Mouse (Mus musculus) urinary bladder, postnatal 36 days (tissue): ENCODE results near the gene Zfp704.

ENCODE experiments used
- DNase-seq, 2 experiments: peaks; one replicate each; pipeline ENCODE4 v3.0.0; 2022; ENCODE audit warnings: low spot score in 2 of 2, mixed read lengths in 1 of 2

The Zfp704 gene

GRCm38 (mm10) chr3:9516119-9516855 is 93.6 kb downstream of the Zfp704 start:
- no peak for DNase-seq

GRCm38 (mm10) chr3:9515527-9515926 is 94.4 kb downstream of the Zfp704 start:
- no peak for DNase-seq

DNA sequence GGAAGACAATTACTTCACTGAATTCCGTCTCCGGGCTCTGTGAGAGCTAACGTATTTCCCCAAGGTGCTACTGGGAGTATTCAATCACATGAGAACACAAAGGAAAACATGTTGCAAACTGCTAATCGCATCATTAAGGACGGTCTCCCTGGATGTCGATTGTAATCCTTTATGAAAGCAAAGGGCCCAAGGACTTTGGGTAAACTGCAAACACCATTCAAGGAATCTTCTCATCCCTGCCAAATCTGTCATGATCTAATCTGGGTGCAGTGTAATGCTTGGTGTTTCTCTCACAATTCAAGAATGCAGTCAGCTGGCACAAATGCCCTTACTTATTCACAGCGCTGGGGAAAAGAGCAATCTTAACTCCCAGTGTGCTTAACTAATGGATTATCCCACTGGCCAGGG is 96.2 kb downstream of the Zfp704 start:
- no peak for DNase-seq

- DNase-seq = no peak
Measured at GRCm38 (mm10) chr3:9512199-9512598, 97.7 kb downstream of the Zfp704 start.

DNA sequence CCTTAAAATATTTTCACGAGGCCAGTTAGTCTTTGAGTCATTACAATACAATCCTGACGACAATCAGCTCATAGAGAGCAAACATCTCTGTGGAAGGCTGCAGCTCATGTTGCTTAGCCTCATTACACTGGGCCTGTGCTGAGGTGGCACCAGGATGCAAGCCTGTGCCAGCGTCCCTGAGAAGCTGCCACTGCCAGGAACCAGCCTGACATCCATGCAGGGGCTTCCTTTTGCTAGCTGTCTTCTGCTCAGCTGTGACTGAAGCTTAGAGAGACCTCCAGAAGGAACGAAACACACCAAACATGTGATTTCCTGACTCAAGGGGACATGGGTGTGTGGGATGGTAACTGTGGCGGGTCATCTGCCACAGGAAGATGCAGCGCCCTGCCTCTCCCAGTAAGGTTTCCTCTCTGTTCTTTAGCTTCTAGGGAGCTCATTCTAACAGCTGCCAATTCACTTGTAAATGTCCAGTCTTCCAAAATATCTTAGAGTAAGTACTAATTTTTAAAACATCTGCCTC is 104.1 kb downstream of the Zfp704 start:
- DNase-seq = no peak

DNA sequence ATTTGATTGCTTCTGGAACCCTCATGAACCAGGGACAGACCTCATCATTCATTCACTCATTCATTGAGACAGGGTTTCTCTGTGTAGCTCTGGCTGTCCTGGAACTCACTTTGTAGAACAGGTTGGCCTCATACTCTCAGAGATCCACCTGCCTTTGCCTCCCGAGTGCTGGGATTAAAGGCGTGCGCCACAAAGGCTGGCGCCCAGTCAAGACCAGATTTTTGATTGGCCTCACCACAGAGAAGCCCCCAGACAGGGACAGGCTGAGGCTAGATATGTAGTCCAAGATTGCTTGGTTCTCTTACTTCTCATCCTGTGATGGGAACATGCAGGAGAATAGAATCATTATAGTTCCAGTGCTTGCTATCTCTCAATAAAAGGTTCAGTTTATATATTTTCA is 105.5 kb downstream of the Zfp704 start:
- DNase-seq = no peak

DNA sequence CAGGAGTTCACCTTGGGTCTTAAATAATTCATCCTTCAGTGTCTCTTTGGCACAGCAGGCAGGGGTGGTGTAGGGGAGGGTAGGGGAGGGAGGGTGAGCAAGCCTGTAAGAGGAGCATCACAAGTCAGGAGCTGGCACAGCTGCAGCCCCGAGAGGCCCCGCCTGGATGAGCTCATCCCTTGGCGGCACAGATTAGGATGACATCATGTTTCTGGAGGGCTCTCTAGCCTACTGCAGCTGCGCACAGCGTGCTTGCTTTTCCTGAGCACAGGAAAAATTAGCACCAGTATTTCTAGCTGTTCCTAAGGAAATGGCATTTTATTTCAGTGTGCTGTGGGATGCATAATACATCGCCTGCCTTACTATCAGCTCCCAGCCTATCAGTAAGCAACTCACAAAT is 109.2 kb downstream of the Zfp704 start:
- peak; percentile 81 to 89 for DNase-seq

GRCm38 (mm10) chr3:9499994-9500553 is 109.8 kb downstream of the Zfp704 start:
- DNase-seq = no peak

DNA sequence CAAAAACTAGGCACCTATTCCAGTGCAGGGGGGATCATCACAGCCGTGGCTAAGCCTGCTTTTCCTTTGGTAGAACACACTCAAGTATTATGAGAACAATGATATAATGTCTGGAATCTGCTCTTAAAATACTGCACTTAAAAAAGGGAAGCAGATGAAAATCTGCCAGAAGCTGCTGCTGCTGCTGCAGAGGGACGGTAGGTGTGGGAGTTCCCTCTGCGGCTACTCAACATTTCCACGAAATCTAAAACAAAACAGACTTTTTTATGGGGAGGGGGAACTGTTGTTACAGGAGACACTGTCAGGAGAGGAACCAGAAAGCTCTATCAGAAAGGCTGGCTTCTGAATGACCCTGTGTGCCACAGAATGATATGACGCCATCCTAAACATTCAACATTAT is 110.4 kb downstream of the Zfp704 start:
- DNase-seq = no peak

GRCm38 (mm10) chr3:9497260-9497659 is 112.6 kb downstream of the Zfp704 start:
- DNase-seq = no peak

DNA sequence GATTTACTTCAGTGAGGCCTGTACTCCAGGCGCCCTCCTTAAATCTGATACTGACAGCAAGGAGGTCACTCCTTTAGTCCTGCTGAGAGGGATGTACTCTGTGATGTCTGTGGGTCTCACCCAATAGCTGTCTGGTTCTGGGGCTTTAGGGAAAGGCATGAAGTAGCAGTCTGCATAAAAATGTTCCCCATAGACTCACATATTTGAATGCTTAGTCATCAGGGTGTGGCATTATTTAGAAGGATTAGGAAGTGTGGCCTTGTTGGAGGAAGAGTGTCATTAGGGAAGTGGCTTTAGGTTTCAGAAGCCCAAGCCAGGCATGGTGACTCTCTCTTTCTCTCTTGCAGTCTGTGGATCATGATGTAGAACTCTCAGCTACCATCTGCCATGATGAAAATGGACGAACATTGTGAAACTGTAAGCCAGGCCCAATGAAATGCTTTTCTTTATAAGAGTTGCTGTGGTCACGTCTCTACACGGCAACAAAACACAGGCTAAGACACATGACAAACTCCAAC is 118.1 kb downstream of the Zfp704 start:
- DNase-seq = no peak

DNA sequence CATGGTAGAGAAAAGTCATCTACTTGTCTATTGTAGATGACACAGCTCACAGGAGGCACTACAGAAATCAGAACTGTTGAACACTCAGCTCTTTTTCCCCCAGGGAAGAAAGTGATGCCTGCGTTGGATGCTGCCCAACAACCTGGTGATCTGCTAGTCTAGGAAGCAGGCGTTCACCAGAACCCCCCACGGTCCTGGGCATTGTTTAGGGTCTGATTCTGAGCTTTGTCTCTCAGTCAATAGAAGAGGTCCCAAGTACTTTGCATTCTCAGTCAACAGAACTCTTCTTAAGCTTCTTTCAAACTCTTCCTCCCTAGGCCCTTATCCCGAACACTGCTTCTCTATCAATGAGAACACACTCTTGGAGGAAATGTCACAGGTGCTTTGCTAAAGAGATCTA is 122.2 kb downstream of the Zfp704 start:
- DNase-seq = no peak

- no peak for DNase-seq
Measured at GRCm38 (mm10) chr3:9485506-9485905, 124.4 kb downstream of the Zfp704 start.

GRCm38 (mm10) chr3:9481956-9482355 is 127.9 kb downstream of the Zfp704 start:
- DNase-seq = no peak

DNA sequence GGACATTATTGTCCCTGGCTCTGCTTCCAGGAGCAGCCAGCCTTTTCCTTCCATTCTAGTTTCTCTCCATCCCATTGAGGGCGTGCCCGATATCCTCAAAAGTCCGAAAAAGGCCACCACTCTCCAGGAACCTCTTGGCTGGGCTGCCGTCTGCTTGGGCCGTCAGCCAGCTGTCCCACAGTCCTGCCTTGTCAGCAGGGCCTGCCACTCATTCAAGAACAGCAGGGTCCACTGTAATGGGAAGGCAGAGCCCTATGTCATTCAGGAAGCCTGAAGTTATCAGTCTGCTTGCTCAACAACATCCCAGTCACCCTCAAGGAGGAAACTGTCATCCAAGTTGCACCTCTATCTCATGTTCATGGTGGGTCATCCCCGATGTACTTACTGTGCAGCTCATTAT is 128.5 kb downstream of the Zfp704 start:
- no peak for DNase-seq

GRCm38 (mm10) chr3:9480936-9481335 is 128.9 kb downstream of the Zfp704 start:
- DNase-seq = no peak

DNA sequence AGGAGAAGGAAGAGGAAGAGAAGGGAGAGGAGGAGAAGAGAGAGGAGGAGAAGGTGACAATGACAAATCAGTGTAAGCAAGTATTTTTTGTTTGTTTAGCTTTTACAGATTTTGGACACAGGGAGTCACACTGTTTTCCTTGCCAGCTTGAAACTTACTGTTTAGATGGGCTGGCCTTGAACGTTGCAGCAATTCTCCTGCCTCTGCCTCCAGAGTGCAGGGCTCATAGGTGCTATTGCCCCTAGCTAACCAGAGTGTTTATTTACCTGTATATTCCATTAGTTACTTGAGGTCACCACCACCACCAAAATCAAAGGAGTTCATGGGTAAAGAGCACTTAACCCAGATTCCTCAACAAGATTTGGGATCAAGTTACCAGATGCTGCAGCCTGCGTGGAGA is 132.5 kb downstream of the Zfp704 start:
- DNase-seq = no peak

DNA sequence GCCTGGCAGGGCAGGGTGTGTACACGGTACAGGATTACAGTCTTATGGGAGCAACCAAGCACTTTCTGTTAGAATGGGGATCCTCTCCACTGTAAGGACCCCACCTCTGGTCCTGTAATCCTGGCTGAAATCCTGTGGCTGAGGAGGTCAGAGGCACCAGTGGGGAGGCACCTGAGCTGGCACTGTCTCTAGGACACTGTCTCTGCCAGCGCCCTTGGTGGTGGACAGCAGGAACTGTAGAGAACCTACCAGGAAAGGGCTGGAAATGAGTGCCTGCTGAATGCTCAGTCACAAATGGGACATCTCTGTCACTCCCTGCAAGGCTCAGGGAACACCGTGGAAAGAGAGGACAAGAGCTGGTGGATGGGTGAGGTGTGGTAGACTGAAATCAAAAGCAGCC is 133.5 kb downstream of the Zfp704 start:
- no peak for DNase-seq

- DNase-seq = no peak
Measured at GRCm38 (mm10) chr3:9475501-9475900, 134.4 kb downstream of the Zfp704 start.

DNA sequence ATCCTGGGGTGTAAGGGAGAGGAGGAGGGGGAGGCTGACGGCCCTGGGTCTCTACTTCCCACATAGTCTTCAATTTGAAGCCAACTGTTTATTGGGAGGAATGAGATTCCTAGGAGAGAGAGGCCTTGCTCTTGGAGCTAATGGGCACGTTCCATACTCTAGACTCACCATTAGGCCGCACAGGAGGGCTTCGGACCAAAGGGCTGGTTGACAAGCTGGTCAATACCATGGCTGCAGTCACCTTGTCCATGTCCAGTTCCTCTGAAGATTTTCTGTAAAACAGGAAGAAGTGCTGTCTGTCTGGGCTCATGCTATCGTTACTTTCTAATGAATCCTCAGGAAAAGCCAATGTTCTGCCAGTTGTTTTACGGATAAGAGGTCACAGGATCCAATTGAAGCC is 135.6 kb downstream of the Zfp704 start:
- DNase-seq = no peak

DNA sequence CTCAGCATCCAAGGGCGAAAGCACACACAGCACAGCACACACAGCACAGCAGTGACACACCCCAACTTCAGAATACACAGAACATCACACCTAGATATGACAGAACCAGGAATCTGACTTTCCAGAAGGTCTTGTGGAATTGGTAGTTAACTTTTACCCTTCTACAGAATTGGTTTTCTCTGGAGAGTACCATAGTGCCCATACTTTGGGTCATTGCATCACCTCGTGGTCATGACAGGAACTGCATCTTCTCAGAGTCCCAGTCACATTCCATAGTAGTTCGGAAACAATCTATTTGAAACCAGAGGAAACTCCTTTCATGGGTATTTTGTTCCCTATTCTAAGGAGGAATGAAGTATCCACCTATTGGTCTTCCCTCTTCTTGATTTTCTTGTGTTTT is 143.6 kb downstream of the Zfp704 start:
- peak; percentile 46 to 56 for DNase-seq

DNA sequence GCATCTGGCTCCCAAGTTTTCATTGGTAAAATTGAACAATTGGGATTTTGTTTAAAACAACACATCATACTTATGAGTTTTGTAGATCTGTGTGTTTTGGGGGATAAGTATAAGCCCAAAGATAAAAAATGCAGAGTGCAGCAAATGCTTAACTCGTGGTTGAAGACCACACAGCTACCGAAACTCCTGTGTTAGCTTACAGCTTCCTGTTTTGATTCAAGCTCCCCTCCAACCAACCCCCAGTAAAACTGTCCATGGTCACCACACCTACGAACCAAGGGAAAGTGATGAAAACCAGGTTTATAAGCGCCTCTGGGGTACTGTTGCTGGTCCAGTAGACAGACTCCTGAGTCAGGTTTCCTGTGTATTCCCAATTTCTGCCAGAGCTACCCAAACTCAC is 144.2 kb downstream of the Zfp704 start:
- DNase-seq = no peak

DNA sequence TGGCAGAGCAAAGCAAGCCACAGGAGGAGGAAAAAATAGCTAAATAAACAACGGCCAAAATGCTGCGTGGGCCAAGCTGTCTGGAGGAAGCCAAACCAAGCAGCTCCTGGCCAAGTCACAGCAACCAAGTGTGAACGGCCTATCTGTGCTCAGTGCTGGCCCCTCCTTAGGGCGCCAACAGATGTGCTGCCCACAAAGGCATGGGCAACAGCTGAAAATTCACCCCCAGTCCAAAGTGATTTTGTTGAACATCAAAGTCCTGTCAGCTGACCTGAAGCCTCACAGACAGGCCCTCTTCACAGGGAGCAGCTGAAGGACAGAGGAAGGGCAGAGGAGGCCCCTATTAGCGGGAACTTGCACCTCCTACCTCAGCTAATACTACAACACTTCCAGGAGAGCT is 148.2 kb downstream of the Zfp704 start:
- peak in 1 of 2 experiments; percentile 20 for DNase-seq
